Mouse (Mus musculus) heart, adult 2 months (tissue): ENCODE data around the gene Ppp4c. TPM values are rescaled to one million over a fixed set of nuclear protein-coding genes. Genes with fewer than 3 reads are reported as not detected.

Experiments used
- DNase-seq, 2 experiments: peaks; one replicate each; pipeline ENCODE4 v3.0.0; 2021
- H3K27ac ChIP-seq: fragments of 200-600 bp; 2 replicates; pipeline ENCODE4 v1.8.1; 2022
- H3K27me3 ChIP-seq: fragments of 200-500 bp; 2 replicates; pipeline ENCODE4 v1.6.1; 2012; ENCODE audit warnings: mild to moderate bottlenecking, low read length, inconsistent platforms, mixed read lengths; ENCODE audit not compliant: control insufficient read depth, insufficient read depth
- H3K36me3 ChIP-seq: fragments of 200-500 bp; 2 replicates; pipeline ENCODE4 v1.6.1; 2012; ENCODE audit warnings: low read length, inconsistent platforms; ENCODE audit not compliant: control insufficient read depth, insufficient read depth
- H3K4me1 ChIP-seq: fragments of 200-500 bp; 2 replicates; pipeline ENCODE4 v1.6.1; 2011; ENCODE audit warnings: low read length; ENCODE audit not compliant: control insufficient read depth, insufficient read depth
- H3K4me3 ChIP-seq: fragments of 200-600 bp; 2 replicates; pipeline ENCODE4 v1.8.1; 2022
- H3K79me2 ChIP-seq: fragments of 200-500 bp; replicated peaks from 2 replicates; pipeline ENCODE4 v1.6.1; 2012; ENCODE audit warnings: mild to moderate bottlenecking, inconsistent platforms, low read length, moderate library complexity, mixed read lengths; ENCODE audit not compliant: control insufficient read depth, insufficient read depth
- H3K9ac ChIP-seq: fragments of 200-500 bp; 2 replicates; pipeline ENCODE4 v1.6.1; 2012; ENCODE audit warnings: low read depth, mild to moderate bottlenecking, control low read depth, inconsistent platforms, low read length, mixed read lengths
- CTCF ChIP-seq: fragments of 200-600 bp; IDR thresholded peaks from 2 replicates; pipeline ENCODE4 v1.8.1; 2022; ENCODE audit warnings: antibody characterized with exemption, mild to moderate bottlenecking, moderate library complexity
- EP300 ChIP-seq: fragments of 200-500 bp; IDR thresholded peaks from 2 replicates; pipeline ENCODE4 v1.6.1; 2011; ENCODE audit warnings: low read depth, low read length, control low read depth; ENCODE audit not compliant: insufficient read depth
- POLR2A ChIP-seq: fragments of 200-500 bp; IDR thresholded peaks from 2 replicates; pipeline ENCODE4 v1.6.1; 2011; ENCODE audit warnings: mild to moderate bottlenecking, low read depth, low read length, control low read depth; ENCODE audit not compliant: insufficient read depth
- WGBS: fragments of 180-500 bp; shearing (Covaris S2); methylation state at CpG from one replicate; pipeline ENCODE4 v1.1.7; 2018; 5-methylcytosine and 5-hydroxymethylcytosine counted together
- intact Hi-C: fragments of 180-260 bp; cut with DNase I; formaldehyde crosslinking; loops from one replicate; pipeline ENCODE4 v1.15.1; 2025
- long read RNA-seq: library from polyadenylated mRNA; stranded (forward); transcript quantifications from one replicate; pipeline ENCODE4 v2.0.0, GENCODE M21; 2021
- polyA plus RNA-seq: library from polyadenylated mRNA; depleted of rRNA; stranded (reverse); fragments of >200 nt; gene quantifications from 2 replicates; pipeline ENCODE4 v1.2.3, GENCODE M21; 2012; rRNA removed
- total RNA-seq, 2 experiments: library from RNA; stranded (reverse); gene quantifications; 2 replicates each; pipeline ENCODE4 v1.2.3; 2021

Gene Ppp4c
- total RNA-seq (10 to 100 TPM; 31.8 to 31.9 TPM), polyA plus RNA-seq (65.6 and 99.5 TPM in 2 replicates)
- long read RNA-seq, transcript Ppp4c-201 (9 exons, 1,359 nt), result major isoform, 26 of 28 reads
- long read RNA-seq, partial matches to known transcripts, result 1 of 28 reads
- long read RNA-seq, other reads (novel, unspliced or antisense), result 0 of 28 reads

GRCm38 (mm10) chr7:126791851-126792720 lies at the start of gene Ppp4c:
TSS of gene Ppp4c (minus strand) at chr7:126792496.
- TF ChIP-seq POLR2A (peak; percentile 90), CTCF (no peak), EP300 (peak; percentile 84)
- H3K36me3 ChIP-seq, result peaks cover 21% of the 10 kb centered on the region
- WGBS, result under 1% methylated on average over 81 of the region's 83 CpGs
- DNase-seq, result peak; percentile 96 to 98
- H3K4me1 ChIP-seq, result peaks cover 3% of the 10 kb centered on the region
- H3K27me3 ChIP-seq, result no peaks in the 10 kb centered on the region
- no peaks in the 10 kb centered on the region; the same call in 1 of the 2 replicates for H3K79me2 ChIP-seq
- peak within 1 kb of the TSS; percentile 97 for H3K9ac ChIP-seq
- H3K4me3 ChIP-seq, result peak within 1 kb of the TSS; percentile 83
- H3K27ac ChIP-seq, result peak within 1 kb of the TSS; percentile 94
- intact Hi-C loops, result no loop called here

DNA sequence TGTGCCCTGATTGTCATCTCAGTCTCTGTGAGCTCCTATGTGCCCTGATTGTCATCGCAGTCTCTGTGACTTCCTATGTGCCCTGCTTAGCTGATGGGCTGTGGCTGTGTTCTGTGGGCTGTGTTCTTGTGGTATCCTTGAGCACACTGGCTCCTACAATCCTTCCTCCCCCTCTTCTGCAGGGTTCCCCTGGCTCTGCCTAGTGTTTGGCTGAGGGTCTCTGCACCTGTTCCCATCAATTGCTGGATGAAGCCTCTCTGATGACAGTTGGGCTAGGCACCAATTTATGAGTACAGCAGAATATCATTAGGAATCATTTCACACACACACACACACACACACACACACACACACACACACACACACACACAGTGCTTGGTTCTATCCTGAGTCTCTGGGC lies 41.0 kb upstream of the Ppp4c start:
- no peaks in the 10 kb centered on the region for H3K27me3 ChIP-seq
- H3K4me3 ChIP-seq, result no peak overlapping the region
- DNase-seq, result no peak
- no peak overlapping the region for H3K27ac ChIP-seq
- no peaks in the 10 kb centered on the region for H3K79me2 ChIP-seq
- TF ChIP-seq POLR2A (no peak), CTCF (no peak), EP300 (no peak)
- H3K36me3 ChIP-seq, result no peaks in the 10 kb centered on the region
- no peaks in the 10 kb centered on the region for H3K4me1 ChIP-seq
- 87% methylated on average over 1 of the region's 1 CpGs for WGBS
- intact Hi-C loops, result no loop called here
- H3K9ac ChIP-seq, result no peak overlapping the region

DNA sequence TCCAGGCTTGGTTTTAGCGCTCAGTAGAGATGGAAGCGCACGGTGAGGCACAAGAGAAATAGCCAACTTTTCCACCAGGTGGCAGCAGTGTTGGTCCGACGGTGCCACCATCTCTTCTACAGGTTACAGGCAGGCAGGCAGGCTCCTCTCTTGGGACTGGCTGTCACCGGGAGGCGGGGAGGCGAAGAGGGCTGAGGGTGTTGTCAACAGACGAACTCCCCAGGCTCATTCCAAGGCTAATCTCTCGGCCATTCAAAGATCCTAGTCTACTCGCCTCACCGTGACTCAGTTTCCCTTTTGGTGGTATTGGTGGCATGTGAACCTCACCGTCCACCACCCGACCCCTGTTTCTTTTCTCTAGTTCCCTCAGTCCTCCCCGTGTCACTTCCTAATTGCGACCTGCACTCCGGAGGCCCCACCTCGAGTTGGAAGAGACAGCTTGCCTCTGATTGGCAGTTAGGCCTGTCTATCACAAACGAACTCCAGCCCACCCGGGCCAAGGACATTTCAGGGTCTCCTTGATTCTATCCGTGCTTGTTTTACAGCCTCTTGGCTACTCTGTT lies 39.8 kb upstream of the Ppp4c start:
- Histone ChIP-seq H3K27ac (no peak overlapping the region), H3K9ac (no peak overlapping the region)

DNA sequence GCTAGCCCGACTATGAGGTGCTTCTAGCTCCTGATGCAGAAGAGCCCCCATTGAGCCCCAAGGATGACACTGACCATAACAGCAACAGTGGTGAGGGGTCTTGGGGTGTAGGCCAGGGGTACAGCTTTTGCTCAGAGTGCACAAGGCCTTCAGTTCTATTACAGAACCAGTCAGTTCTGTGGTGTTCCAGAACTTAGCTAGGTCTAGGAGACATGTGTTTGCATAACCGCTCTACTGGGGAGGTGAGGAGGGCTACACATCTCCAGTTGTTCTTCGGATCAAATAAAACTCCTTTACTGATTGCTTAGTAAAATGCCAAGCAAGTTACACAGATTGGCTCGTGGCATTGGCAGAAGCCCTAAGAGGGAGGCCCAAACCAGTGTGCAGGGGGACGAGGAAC lies 39.2 kb upstream of the Ppp4c start, which contains the start of gene 4930451I11Rik:
Gene 4930451I11Rik, minus strand, starts transcription at position 101 of the 400 bp plus-strand sequence.
- intact Hi-C loops, result no loop called here
- H3K9ac ChIP-seq, result no peak within 1 kb of the TSS
- TF ChIP-seq EP300 (no peak), CTCF (no peak), POLR2A (no peak)
- H3K4me3 ChIP-seq, result no peak within 1 kb of the TSS
- DNase-seq, result no peak
- no peaks in the 10 kb centered on the region for H3K36me3 ChIP-seq
- no peak within 1 kb of the TSS for H3K27ac ChIP-seq
- WGBS, result 58% methylated on average over 5 of the region's 5 CpGs
- no peaks in the 10 kb centered on the region for H3K4me1 ChIP-seq
- H3K79me2 ChIP-seq, result no peaks in the 10 kb centered on the region
- no peaks in the 10 kb centered on the region for H3K27me3 ChIP-seq

More for the DNA sequence above, 39.8 kb upstream of the Ppp4c start:
- TF ChIP-seq POLR2A, result no peak
- TF ChIP-seq CTCF, result peak; percentile 92
- TF ChIP-seq EP300, result peak; percentile 77
- Histone ChIP-seq H3K79me2 (no peaks in the 10 kb centered on the region), H3K4me1 (no peaks in the 10 kb centered on the region), H3K36me3 (no peaks in the 10 kb centered on the region), H3K27me3 (no peaks in the 10 kb centered on the region), H3K4me3 (no peak overlapping the region)
- 2% methylated on average over 20 of the region's 21 CpGs for WGBS
- DNase-seq, result peak; percentile 70 to 75
- intact Hi-C loops, result loop anchor here (1.0 kb wide), 2 partner anchors 272 to 278 kb away; no protein-coding TSS in a partner anchor

DNA sequence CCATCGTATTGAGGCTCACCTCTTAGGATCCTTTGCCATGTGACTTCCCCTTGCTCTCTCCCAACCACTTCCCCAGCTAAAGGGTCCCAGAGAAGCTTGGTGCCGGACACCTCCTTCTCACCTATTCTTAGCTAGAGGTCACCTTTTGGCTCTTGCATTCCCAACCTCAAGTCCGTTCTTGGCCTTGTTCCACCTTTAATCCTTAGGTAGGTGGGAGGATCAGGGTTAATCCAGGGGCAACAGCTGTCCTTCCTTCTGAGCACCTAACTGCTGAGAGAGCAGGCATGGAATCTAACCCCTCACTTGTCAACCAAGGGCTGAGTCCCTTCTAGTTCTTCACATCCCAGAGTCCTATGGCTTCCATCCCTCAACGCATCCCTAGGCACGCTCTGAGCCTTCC lies 33.7 kb upstream of the Ppp4c start:
- Histone ChIP-seq H3K36me3 (no peaks in the 10 kb centered on the region), H3K27ac (no peak overlapping the region), H3K27me3 (no peaks in the 10 kb centered on the region), H3K4me3 (no peak overlapping the region), H3K4me1 (peaks cover 8% of the 10 kb centered on the region), H3K9ac (no peak overlapping the region), H3K79me2 (no peaks in the 10 kb centered on the region)
- 62% methylated on average over 5 of the region's 5 CpGs for WGBS
- DNase-seq, result no peak
- intact Hi-C loops, result no loop called here
- no peak for TF ChIP-seq CTCF
- TF ChIP-seq EP300, result no peak
- no peak for TF ChIP-seq POLR2A
